Mouse (Mus musculus): Measurements from ENCODE around the gene Tmtc1. TPM values are rescaled to one million over a fixed set of nuclear protein-coding genes. Genes with fewer than 3 reads are reported as not detected.

Tmtc1 gene
- polyA plus RNA-seq (2015; fragmentation: Nextera tagmentation; extraction: Ambion mirVana) = 2.2 and 2.7 TPM in 2 replicates

GRCm38 (mm10) chr6:148443726-148444701 lies at the start of gene Tmtc1:
Gene Tmtc1 (minus strand): TSS chr6:148444389.
- 0% methylated on average over 83 of the region's 99 CpGs for whole genome bisulfite sequencing
- peak within 1 kb of the TSS; percentile 72 for H3K4me3 ChIP-seq (ENCODE audit: low read depth, low read length)
- peaks cover 8% of the 10 kb centered on the region; the same call in 1 of the 2 replicates for H3K27me3 ChIP-seq (replicated peaks; ENCODE audit: insufficient read depth, low read length)
- H3K9me3 ChIP-seq (ENCODE audit: low read length) = no peaks in the 10 kb centered on the region
- H3K4me2 ChIP-seq (replicated peaks; ENCODE audit: low read depth, low read length) = peak within 1 kb of the TSS; percentile 95
- peak within 1 kb of the TSS; percentile 47 for H3K9ac ChIP-seq (replicated peaks; ENCODE audit: low read depth)
- peak; percentile 84 for ATAC-seq
- peak within 1 kb of the TSS; percentile 73 for H3K27ac ChIP-seq (ENCODE audit: low read length)
- H3K4me1 ChIP-seq (ENCODE audit: insufficient read depth, low read depth, low read length) = peaks cover 9% of the 10 kb centered on the region; the same call in 1 of the 2 replicates
- TF ChIP-seq CTCF (IDR thresholded peaks at IDR 0.05) (0 out of 2 replicates have a peak, but pooled peaks have one; percentile 3), EP300 (IDR thresholded peaks at IDR 0.05) (no peak)
- peak; percentile 67 for DNase-seq (ENCODE audit: low spot score)
- H3K36me3 ChIP-seq (ENCODE audit: insufficient read depth, low read length) = no peaks in the 10 kb centered on the region

- ATAC-seq (no peak), DNase-seq (ENCODE audit: low spot score) (no peak)
- 79% methylated on average over 5 of the region's 5 CpGs for WGBS
- H3K4me3 ChIP-seq (ENCODE audit: low read depth, low read length) = no peak overlapping the region
- no peaks in the 10 kb centered on the region for H3K36me3 ChIP-seq (ENCODE audit: insufficient read depth, low read length)
- no peak for TF ChIP-seq EP300 (IDR thresholded peaks at IDR 0.05)
- TF ChIP-seq CTCF (IDR thresholded peaks at IDR 0.05) = no peak
- no peaks in the 10 kb centered on the region for H3K27me3 ChIP-seq (replicated peaks; ENCODE audit: insufficient read depth, low read length)
- no peaks in the 10 kb centered on the region for H3K4me1 ChIP-seq (ENCODE audit: insufficient read depth, low read depth, low read length)
- no peak overlapping the region for H3K27ac ChIP-seq (ENCODE audit: low read length)
- H3K4me2 ChIP-seq (replicated peaks; ENCODE audit: low read depth, low read length) = no peak overlapping the region
- H3K9ac ChIP-seq (replicated peaks; ENCODE audit: low read depth) = no peak overlapping the region
- no peaks in the 10 kb centered on the region for H3K9me3 ChIP-seq (ENCODE audit: low read length)
These were observed 47.7 kb upstream of the Tmtc1 start for GRCm38 (mm10) chr6:148491849-148492248.

- no peaks in the 10 kb centered on the region for H3K9me3 ChIP-seq (ENCODE audit: low read length)
- ATAC-seq (no peak), DNase-seq (ENCODE audit: low spot score) (no peak)
- H3K4me2 ChIP-seq (replicated peaks; ENCODE audit: low read depth, low read length) = no peak overlapping the region
- H3K4me1 ChIP-seq (ENCODE audit: insufficient read depth, low read depth, low read length) = no peaks in the 10 kb centered on the region
- WGBS = 70% methylated on average over 3 of the region's 3 CpGs
- H3K27me3 ChIP-seq (replicated peaks; ENCODE audit: insufficient read depth, low read length) = no peaks in the 10 kb centered on the region
- TF ChIP-seq EP300 (IDR thresholded peaks at IDR 0.05) = no peak
- TF ChIP-seq CTCF (IDR thresholded peaks at IDR 0.05) = no peak
- H3K9ac ChIP-seq (replicated peaks; ENCODE audit: low read depth) = no peak overlapping the region
- H3K36me3 ChIP-seq (ENCODE audit: insufficient read depth, low read length) = no peaks in the 10 kb centered on the region
- no peak overlapping the region for H3K4me3 ChIP-seq (ENCODE audit: low read depth, low read length)
- H3K27ac ChIP-seq (ENCODE audit: low read length) = no peak overlapping the region
These were observed 42.6 kb upstream of the Tmtc1 start for GRCm38 (mm10) chr6:148486756-148487155.

GRCm38 (mm10) chr6:148481894-148482293 lies 37.7 kb upstream of the Tmtc1 start:
- Histone ChIP-seq H3K36me3 (ENCODE audit: insufficient read depth, low read length) (no peaks in the 10 kb centered on the region), H3K9ac (replicated peaks; ENCODE audit: low read depth) (no peak overlapping the region), H3K9me3 (ENCODE audit: low read length) (no peaks in the 10 kb centered on the region), H3K27ac (ENCODE audit: low read length) (no peak overlapping the region), H3K27me3 (replicated peaks; ENCODE audit: insufficient read depth, low read length) (no peaks in the 10 kb centered on the region), H3K4me2 (replicated peaks; ENCODE audit: low read depth, low read length) (no peak overlapping the region), H3K4me3 (ENCODE audit: low read depth, low read length) (no peak overlapping the region), H3K4me1 (ENCODE audit: insufficient read depth, low read depth, low read length) (no peaks in the 10 kb centered on the region)
- DNase-seq (ENCODE audit: low spot score) (peak; percentile 20), ATAC-seq (no peak)
- no peak for TF ChIP-seq CTCF (IDR thresholded peaks at IDR 0.05)
- no peak for TF ChIP-seq EP300 (IDR thresholded peaks at IDR 0.05)

- no peak overlapping the region for H3K9ac ChIP-seq (replicated peaks; ENCODE audit: low read depth)
- no peaks in the 10 kb centered on the region for H3K27me3 ChIP-seq (replicated peaks; ENCODE audit: insufficient read depth, low read length)
- H3K4me2 ChIP-seq (replicated peaks; ENCODE audit: low read depth, low read length) = no peak overlapping the region
- no peaks in the 10 kb centered on the region for H3K4me1 ChIP-seq (ENCODE audit: insufficient read depth, low read depth, low read length)
- no peak for DNase-seq (ENCODE audit: low spot score)
- WGBS = 48% methylated on average over 2 of the region's 2 CpGs
- no peaks in the 10 kb centered on the region for H3K9me3 ChIP-seq (ENCODE audit: low read length)
- no peak overlapping the region for H3K27ac ChIP-seq (ENCODE audit: low read length)
- no peaks in the 10 kb centered on the region for H3K36me3 ChIP-seq (ENCODE audit: insufficient read depth, low read length)
- H3K4me3 ChIP-seq (ENCODE audit: low read depth, low read length) = no peak overlapping the region
- TF ChIP-seq EP300 (IDR thresholded peaks at IDR 0.05) = no peak
- no peak for TF ChIP-seq CTCF (IDR thresholded peaks at IDR 0.05)
- ATAC-seq = no peak
These were observed 35.6 kb upstream of the Tmtc1 start for GRCm38 (mm10) chr6:148479671-148480237.

GRCm38 (mm10) chr6:148478350-148478749 lies 34.2 kb upstream of the Tmtc1 start:
- ATAC-seq (no peak), DNase-seq (ENCODE audit: low spot score) (no peak)
- Histone ChIP-seq H3K9ac (replicated peaks; ENCODE audit: low read depth) (no peak overlapping the region), H3K27ac (ENCODE audit: low read length) (no peak overlapping the region), H3K9me3 (ENCODE audit: low read length) (no peaks in the 10 kb centered on the region), H3K27me3 (replicated peaks; ENCODE audit: insufficient read depth, low read length) (no peaks in the 10 kb centered on the region), H3K4me2 (replicated peaks; ENCODE audit: low read depth, low read length) (no peak overlapping the region), H3K36me3 (ENCODE audit: insufficient read depth, low read length) (no peaks in the 10 kb centered on the region), H3K4me3 (ENCODE audit: low read depth, low read length) (no peak overlapping the region), H3K4me1 (ENCODE audit: insufficient read depth, low read depth, low read length) (no peaks in the 10 kb centered on the region)
- 72% methylated on average over 6 of the region's 6 CpGs for WGBS
- TF ChIP-seq EP300 (IDR thresholded peaks at IDR 0.05) = no peak

Measured in lung, postnatal 0 days (tissue).